Mouse (Mus musculus) spleen, adult 2 months (tissue): ENCODE data around the gene Gm5089. TPM values are rescaled to one million over a fixed set of nuclear protein-coding genes. Genes with fewer than 3 reads are reported as not detected.

Source experiments
- DNase-seq, 2 experiments: peaks; one replicate each; pipeline versions ENCODE4 v3.0.0 to v3.0.0-alpha.2; 2012 to 2021; ENCODE audit warnings: low spot score in 2 of 2, low read depth in 1 of 2
- H3K27ac ChIP-seq: fragments of 200-500 bp; 2 replicates; pipeline ENCODE4 v1.5.1; 2012; ENCODE audit warnings: low read length, inconsistent platforms; ENCODE audit not compliant: insufficient read depth
- H3K27me3 ChIP-seq: fragments of 200-500 bp; 2 replicates; pipeline ENCODE4 v1.6.1; 2012; ENCODE audit warnings: mild to moderate bottlenecking, moderate library complexity, low read length, inconsistent platforms; ENCODE audit not compliant: control insufficient read depth, insufficient read depth
- H3K36me3 ChIP-seq: fragments of 200-500 bp; 2 replicates; pipeline ENCODE4 v1.6.1; 2012; ENCODE audit warnings: mild to moderate bottlenecking, low read length, inconsistent platforms; ENCODE audit not compliant: control insufficient read depth, insufficient read depth
- H3K4me1 ChIP-seq: fragments of 200-500 bp; 2 replicates; pipeline ENCODE4 v1.6.1; 2011; ENCODE audit warnings: inconsistent platforms; ENCODE audit not compliant: control insufficient read depth, insufficient read depth, insufficient read length
- H3K4me3 ChIP-seq: fragments of 200-500 bp; 2 replicates; pipeline ENCODE4 v1.5.1; 2011; ENCODE audit warnings: mild to moderate bottlenecking, inconsistent platforms; ENCODE audit not compliant: insufficient read depth, insufficient read length; ENCODE audit errors: extremely low read depth
- CTCF ChIP-seq: fragments of 200-500 bp; IDR thresholded peaks from 2 replicates; pipeline ENCODE4 v1.5.1; 2011; ENCODE audit warnings: mild to moderate bottlenecking, inconsistent platforms; ENCODE audit not compliant: insufficient read depth, insufficient read length, insufficient replicate concordance; ENCODE audit errors: extremely low read depth
- POLR2A ChIP-seq: fragments of 200-500 bp; IDR thresholded peaks from 2 replicates; pipeline ENCODE4 v1.6.1; 2011; ENCODE audit warnings: low read depth, low read length, inconsistent platforms
- WGBS: fragments of 180-500 bp; shearing (Covaris S2); methylation state at CpG from one replicate; pipeline ENCODE4 v1.1.7; 2018; 5-methylcytosine and 5-hydroxymethylcytosine counted together
- polyA plus RNA-seq: library from polyadenylated mRNA; depleted of rRNA; stranded (reverse); fragments of >200 nt; gene quantifications from 2 replicates; pipeline ENCODE4 v1.2.3, GENCODE M21; 2012

The Gm5089 gene
- polyA plus RNA-seq, 1 experiment = not detected

DNA sequence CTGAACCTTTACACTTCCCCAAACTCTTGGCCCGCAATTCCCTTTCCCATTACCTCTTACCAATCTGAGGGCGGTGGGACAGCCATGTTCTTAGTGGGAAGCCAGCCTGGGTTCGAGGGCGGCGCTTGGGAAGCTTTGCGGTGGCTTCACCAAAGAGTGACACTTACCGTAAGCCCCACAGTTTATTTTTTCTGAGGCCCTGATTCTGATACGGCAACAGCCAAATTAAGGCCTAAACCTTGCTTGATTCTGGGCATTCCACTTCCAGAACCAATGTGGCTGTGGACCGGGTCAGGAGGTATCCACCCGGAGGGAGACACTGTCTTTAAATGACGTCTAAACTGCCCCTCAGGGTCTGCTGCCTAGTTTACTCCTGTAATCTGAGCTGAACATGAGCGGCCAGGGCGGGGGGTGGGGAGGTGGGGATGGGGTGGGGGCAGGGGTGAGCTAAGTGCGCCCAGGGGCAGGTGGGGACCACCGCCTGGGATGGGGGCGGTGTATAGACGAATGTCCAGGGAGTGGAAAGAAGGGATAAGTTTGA lies 22.4 kb upstream of the Gm5089 start:
- H3K27me3 ChIP-seq = peaks cover 52% of the 10 kb centered on the region
- WGBS = 6% methylated on average over 17 of the region's 17 CpGs
- DNase-seq = no peak
- H3K27ac ChIP-seq = no peak overlapping the region
- no peak overlapping the region for H3K4me3 ChIP-seq
- peaks cover 13% of the 10 kb centered on the region for H3K4me1 ChIP-seq
- no peak for TF ChIP-seq CTCF
- TF ChIP-seq POLR2A = no peak
- H3K36me3 ChIP-seq = no peaks in the 10 kb centered on the region

DNA sequence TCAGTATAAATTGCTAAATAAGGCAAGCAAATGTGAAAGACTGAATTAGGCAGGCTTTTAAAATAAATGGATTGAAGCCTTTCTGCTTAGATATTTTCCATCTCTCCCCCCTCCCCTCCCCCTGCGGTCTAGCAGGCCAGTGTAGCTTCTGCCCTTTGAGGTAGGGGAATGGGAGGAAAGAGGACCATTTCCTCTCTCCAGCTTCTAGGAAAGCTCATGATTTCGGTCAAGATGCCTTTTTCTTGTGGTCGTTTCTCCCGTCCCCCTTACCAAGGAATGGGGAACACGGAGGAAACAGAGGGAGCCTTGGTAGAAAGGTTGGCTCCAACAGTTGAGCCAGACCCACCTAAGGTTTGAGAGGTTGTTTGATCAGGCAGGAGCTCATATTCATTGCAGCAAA lies 21.7 kb upstream of the Gm5089 start:
- WGBS = 7% methylated on average over 5 of the region's 5 CpGs
- Histone ChIP-seq H3K4me1 (peaks cover 13% of the 10 kb centered on the region), H3K4me3 (no peak overlapping the region), H3K27ac (no peak overlapping the region), H3K36me3 (no peaks in the 10 kb centered on the region), H3K27me3 (peaks cover 51% of the 10 kb centered on the region)
- no peak for DNase-seq
- TF ChIP-seq CTCF = no peak
- TF ChIP-seq POLR2A = no peak

DNA sequence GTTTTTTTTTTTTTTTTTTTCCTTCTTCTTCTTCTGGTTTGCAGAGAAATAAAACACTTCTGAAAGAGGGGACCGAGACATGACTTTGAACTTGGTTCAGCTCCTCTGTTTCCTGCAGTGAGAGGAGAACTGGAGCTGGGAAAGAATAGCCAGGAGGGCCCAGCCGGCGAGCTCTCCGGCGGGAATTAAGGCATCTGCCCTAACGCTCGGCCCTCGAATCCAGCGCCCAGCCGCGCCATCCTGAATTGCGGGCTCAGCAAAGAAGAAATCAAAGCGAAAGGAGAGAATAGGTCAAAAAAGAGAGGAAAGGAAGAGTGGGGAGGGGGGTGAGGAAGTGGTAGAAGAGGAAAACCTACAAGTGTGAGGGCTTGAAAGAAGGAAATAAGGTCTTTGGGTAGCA lies 21.2 kb upstream of the Gm5089 start:
- WGBS = 6% methylated on average over 13 of the region's 13 CpGs
- H3K4me1 ChIP-seq = peaks cover 13% of the 10 kb centered on the region
- no peaks in the 10 kb centered on the region for H3K36me3 ChIP-seq
- no peak for DNase-seq
- H3K4me3 ChIP-seq = no peak overlapping the region
- no peak for TF ChIP-seq POLR2A
- TF ChIP-seq CTCF = no peak
- peaks cover 47% of the 10 kb centered on the region for H3K27me3 ChIP-seq
- no peak overlapping the region for H3K27ac ChIP-seq

DNA sequence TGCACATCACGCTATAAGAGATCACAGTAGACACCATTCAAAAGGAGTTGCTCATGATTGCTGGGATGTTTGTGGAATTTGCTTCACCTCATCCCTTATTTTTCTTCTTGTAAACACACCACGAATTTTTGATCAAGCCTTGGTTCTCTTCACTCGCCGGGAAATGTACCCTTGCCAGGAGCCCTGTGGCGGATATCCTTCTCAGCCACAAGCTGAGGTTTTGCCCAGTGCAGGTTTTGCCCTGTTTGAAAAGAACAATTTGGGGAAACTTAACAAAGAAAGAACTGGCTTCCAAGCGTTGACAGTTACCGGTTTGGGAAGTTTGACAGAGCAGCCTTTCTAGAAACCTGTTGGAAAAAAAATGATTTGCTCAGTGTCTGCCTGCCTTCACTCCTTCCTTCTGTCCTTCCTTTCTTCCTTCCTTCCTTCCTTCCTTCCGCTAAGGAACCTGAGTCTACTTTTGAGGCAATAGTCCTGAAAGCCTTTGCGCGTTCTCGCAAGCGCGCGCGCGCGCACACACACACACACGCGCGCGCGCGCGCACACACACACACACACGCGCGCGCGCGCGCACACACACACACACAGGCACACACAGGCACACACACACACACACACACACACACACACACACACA lies 20.7 kb upstream of the Gm5089 start:
- H3K4me3 ChIP-seq = no peak overlapping the region
- no peak for TF ChIP-seq CTCF
- no peak for TF ChIP-seq POLR2A
- no peak overlapping the region for H3K27ac ChIP-seq
- peaks cover 43% of the 10 kb centered on the region for H3K27me3 ChIP-seq
- H3K4me1 ChIP-seq = peaks cover 13% of the 10 kb centered on the region
- WGBS = 11% methylated on average over 11 of the region's 31 CpGs
- no peaks in the 10 kb centered on the region for H3K36me3 ChIP-seq
- DNase-seq = no peak

DNA sequence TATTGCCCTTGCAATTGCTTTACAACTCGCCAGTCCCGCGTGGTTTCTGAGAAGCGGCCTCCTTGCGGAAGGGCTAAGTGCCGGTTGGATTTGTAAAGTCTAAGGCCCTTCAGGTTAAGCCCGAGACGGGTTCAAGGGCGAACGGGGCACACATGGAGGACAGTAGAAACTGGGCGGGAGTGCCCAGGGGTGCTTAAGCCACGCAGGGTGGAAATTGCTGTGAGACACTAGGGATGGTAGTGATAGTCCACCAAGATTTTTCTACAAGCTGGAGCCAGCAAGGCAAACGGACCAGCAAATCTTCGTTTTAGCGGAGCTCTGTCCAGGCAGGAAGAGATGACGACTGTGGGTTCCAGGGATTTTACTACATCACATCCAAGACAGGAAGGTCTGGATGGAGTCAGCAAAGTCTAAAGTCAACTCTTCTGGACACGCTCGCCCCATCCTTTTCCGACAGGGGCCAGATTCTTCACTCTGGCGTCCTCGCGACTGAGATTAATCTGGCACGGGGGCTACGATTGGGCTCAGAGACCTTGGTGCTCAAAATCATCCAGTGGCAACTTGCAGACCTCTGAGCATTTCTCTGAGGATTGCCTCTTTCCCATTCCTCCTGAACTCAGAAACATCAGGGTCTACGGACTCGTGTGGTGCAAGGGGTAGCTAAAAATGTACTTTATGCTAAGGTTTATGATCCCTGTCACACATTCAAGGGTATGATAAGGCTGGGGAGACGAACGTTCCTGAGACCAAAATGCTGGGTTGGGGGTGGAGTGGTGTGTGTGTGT lies 18.2 kb upstream of the Gm5089 start:
- no peak for DNase-seq
- TF ChIP-seq POLR2A (no peak), CTCF (no peak)
- Histone ChIP-seq H3K27me3 (peaks cover 33% of the 10 kb centered on the region), H3K4me3 (no peak overlapping the region), H3K36me3 (no peaks in the 10 kb centered on the region), H3K27ac (no peak overlapping the region), H3K4me1 (peaks cover 8% of the 10 kb centered on the region)
- WGBS = 8% methylated on average over 28 of the region's 28 CpGs

DNA sequence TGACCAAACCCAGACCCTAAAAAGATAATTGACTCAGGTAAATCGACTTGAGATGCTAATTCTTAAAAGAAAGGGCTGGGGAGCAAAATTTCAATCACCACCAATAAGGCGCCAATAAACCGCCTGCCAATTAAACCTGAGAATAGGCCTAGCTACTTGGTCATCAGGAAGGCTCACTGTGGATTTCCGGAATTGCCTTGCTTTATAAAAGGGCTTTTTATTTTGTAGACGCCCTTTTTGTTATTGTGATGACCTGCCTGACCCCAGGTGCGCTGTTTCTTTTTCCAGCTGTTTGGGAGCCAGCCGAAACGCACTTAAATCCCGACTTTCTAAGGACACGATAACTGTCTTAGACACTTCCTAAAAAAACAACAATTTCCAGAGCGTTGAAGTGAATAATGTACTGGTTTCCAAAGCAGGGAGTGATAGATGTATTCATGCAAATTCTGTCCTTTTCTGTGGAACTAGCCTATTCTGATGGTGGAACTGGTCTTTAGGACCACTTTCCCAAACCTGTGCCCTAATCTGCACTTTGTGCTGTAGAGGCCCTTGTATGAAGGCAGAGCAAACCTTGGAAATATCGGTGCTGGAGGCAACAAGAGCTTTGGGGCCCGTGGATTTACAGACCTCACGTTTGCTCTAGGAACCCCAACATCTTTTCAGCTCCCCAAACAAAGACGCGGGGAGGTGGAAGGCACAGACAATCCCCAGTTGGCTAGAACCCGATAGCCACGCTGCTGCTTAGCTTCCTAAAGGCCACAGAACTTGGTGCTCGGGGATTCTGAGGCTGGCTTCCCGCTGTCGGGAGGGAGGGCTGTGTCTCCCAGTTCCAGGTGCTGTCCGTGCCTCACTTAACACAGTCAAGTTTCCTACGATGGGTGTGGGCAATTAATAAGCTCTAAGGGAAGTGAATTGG lies 17.3 kb upstream of the Gm5089 start:
- TF ChIP-seq POLR2A = no peak
- no peak for TF ChIP-seq CTCF
- peaks cover 12% of the 10 kb centered on the region for H3K4me1 ChIP-seq
- DNase-seq = no peak
- no peaks in the 10 kb centered on the region for H3K36me3 ChIP-seq
- H3K27me3 ChIP-seq = peaks cover 35% of the 10 kb centered on the region
- WGBS = 12% methylated on average over 23 of the region's 23 CpGs
- H3K27ac ChIP-seq = no peak overlapping the region
- no peak overlapping the region for H3K4me3 ChIP-seq
